Mouse (Mus musculus) CH12.LX (cell line): ENCODE measurements around the gene Pfpl. TPM values are rescaled to one million over a fixed set of nuclear protein-coding genes. Genes with fewer than 3 reads are reported as not detected.

Experiments used
- DNase-seq: peaks from one replicate; pipeline ENCODE4 v3.0.0-alpha.2; 2013; ENCODE audit errors: extremely low read depth
- H3K27ac ChIP-seq: 2 replicates; pipeline ENCODE4 v1.5.1; 2012; ENCODE audit warnings: low read depth, mild to moderate bottlenecking, control low read depth, moderate library complexity; ENCODE audit not compliant: insufficient read depth
- H3K27me3 ChIP-seq: replicated peaks from 2 replicates; pipeline ENCODE3; 2012; ENCODE audit warnings: inconsistent platforms
- H3K36me3 ChIP-seq, 2 experiments: replicated peaks in 1 of 2; 2 replicates each; pipeline versions ENCODE3 to v1.6.1; 2012; ENCODE audit warnings: inconsistent platforms in 1 of 2, low read length in 1 of 2, mild to moderate bottlenecking in 1 of 2, mixed read lengths in 1 of 2, moderate library complexity in 1 of 2; ENCODE audit not compliant: control insufficient read depth in 1 of 2, insufficient read depth in 1 of 2
- H3K4me1 ChIP-seq, 2 experiments: 2 replicates each; pipeline ENCODE4 v1.6.1; 2012; ENCODE audit warnings: inconsistent platforms in 1 of 2, moderate library complexity in 1 of 2; ENCODE audit not compliant: insufficient read depth in 2 of 2, control insufficient read depth in 1 of 2
- H3K4me2 ChIP-seq: 2 replicates; pipeline ENCODE4 v1.6.1; 2012; ENCODE audit warnings: low read depth, mild to moderate bottlenecking, control low read depth; ENCODE audit not compliant: poor library complexity, insufficient read depth, severe bottlenecking
- H3K4me3 ChIP-seq, 3 experiments: fragments of 150-350 bp in 1 of 3; sonication (generic) in 1 of 3; replicated peaks in 1 of 3; 2 replicates each; pipeline versions ENCODE3 to v1.5.1; 2011 to 2012; ENCODE audit warnings: low read depth in 2 of 3, low read length in 2 of 3, mild to moderate bottlenecking in 2 of 3, moderate library complexity in 2 of 3, control low read depth in 1 of 3, improper control_type of control experiment in 1 of 3, inconsistent platforms in 1 of 3, mixed read lengths in 1 of 3; ENCODE audit not compliant: poor library complexity in 1 of 3
- H3K79me2 ChIP-seq: replicated peaks from 2 replicates; pipeline ENCODE4 v1.6.1; 2012; ENCODE audit warnings: mild to moderate bottlenecking, moderate library complexity; ENCODE audit not compliant: control insufficient read depth, poor library complexity, insufficient read depth, severe bottlenecking; ENCODE audit errors: extremely low read depth
- H3K9ac ChIP-seq: 2 replicates; pipeline ENCODE4 v1.6.1; 2012; ENCODE audit warnings: low read depth, mild to moderate bottlenecking, control low read depth, moderate library complexity; ENCODE audit not compliant: insufficient read depth
- H3K9me3 ChIP-seq: replicated peaks from 2 replicates; pipeline ENCODE3; 2012; ENCODE audit warnings: low read length, inconsistent platforms, mixed read lengths
- BHLHE40 ChIP-seq: IDR thresholded peaks from 2 replicates; pipeline ENCODE4 v1.6.1; 2011; ENCODE audit warnings: mild to moderate bottlenecking, low read depth, low read length, improper control_type of control experiment
- CHD1 ChIP-seq: IDR thresholded peaks from 2 replicates; pipeline ENCODE4 v1.6.1; 2012; ENCODE audit warnings: low read depth, low read length, improper control_type of control experiment, inconsistent platforms
- E2F4 ChIP-seq: IDR thresholded peaks from 2 replicates; pipeline ENCODE4 v1.6.1; 2011; ENCODE audit warnings: low read depth, low read length, improper control_type of control experiment; ENCODE audit not compliant: insufficient replicate concordance
- ELF1 ChIP-seq: IDR thresholded peaks from 2 replicates; pipeline ENCODE4 v1.6.1; 2014; ENCODE audit warnings: low read depth, mild to moderate bottlenecking, inconsistent platforms, low read length, improper control_type of control experiment
- EP300 ChIP-seq: IDR thresholded peaks from 2 replicates; pipeline ENCODE4 v1.6.1; 2011; ENCODE audit warnings: low read length, improper control_type of control experiment
- ETS1 ChIP-seq: conservative IDR thresholded peaks from 2 replicates; pipeline ENCODE4 v1.6.1; 2012; ENCODE audit warnings: low read depth, mild to moderate bottlenecking, inconsistent platforms, low read length, improper control_type of control experiment, moderate library complexity
- IRF4 ChIP-seq: IDR thresholded peaks from 2 replicates; pipeline ENCODE4 v1.6.1; 2014; ENCODE audit warnings: low read depth, mild to moderate bottlenecking, inconsistent platforms, low read length, improper control_type of control experiment
- JUN ChIP-seq: IDR thresholded peaks from 2 replicates; pipeline ENCODE4 v1.6.1; 2011; ENCODE audit warnings: low read depth, mild to moderate bottlenecking, low read length, improper control_type of control experiment, moderate library complexity; ENCODE audit not compliant: insufficient read depth
- MAFK ChIP-seq: IDR thresholded peaks from 2 replicates; pipeline ENCODE4 v1.6.1; 2011; ENCODE audit warnings: low read length, improper control_type of control experiment; ENCODE audit not compliant: insufficient replicate concordance
- MAZ ChIP-seq: IDR thresholded peaks from 2 replicates; pipeline ENCODE4 v1.6.1; 2012; ENCODE audit warnings: low read depth, mild to moderate bottlenecking, inconsistent platforms, low read length, improper control_type of control experiment, moderate library complexity
- MXI1 ChIP-seq: IDR thresholded peaks from 2 replicates; pipeline ENCODE4 v1.6.1; 2011; ENCODE audit warnings: mild to moderate bottlenecking, low read depth, low read length, improper control_type of control experiment
- POLR2AphosphoS2 ChIP-seq: IDR thresholded peaks from 2 replicates; pipeline ENCODE4 v1.6.1; 2011; ENCODE audit warnings: low read depth, low read length, improper control_type of control experiment
- RAD21 ChIP-seq: IDR thresholded peaks from 2 replicates; pipeline ENCODE4 v1.6.1; 2011; ENCODE audit warnings: low read depth, mild to moderate bottlenecking, low read length, improper control_type of control experiment, moderate library complexity
- RCOR1 ChIP-seq: conservative IDR thresholded peaks from 2 replicates; pipeline ENCODE4 v1.6.1; 2012; ENCODE audit warnings: low read depth, mild to moderate bottlenecking, inconsistent platforms, low read length, improper control_type of control experiment
- SMC3 ChIP-seq: IDR thresholded peaks from 2 replicates; pipeline ENCODE4 v1.6.1; 2011; ENCODE audit warnings: low read depth, low read length, improper control_type of control experiment
- TBP ChIP-seq: conservative IDR thresholded peaks from 2 replicates; pipeline ENCODE4 v1.6.1; 2011; ENCODE audit warnings: low read depth, low read length, improper control_type of control experiment
- TCF12 ChIP-seq: IDR thresholded peaks from 2 replicates; pipeline ENCODE4 v1.6.1; 2014; ENCODE audit warnings: low read depth, mild to moderate bottlenecking, inconsistent platforms, low read length, improper control_type of control experiment
- UBTF ChIP-seq: IDR thresholded peaks from 2 replicates; pipeline ENCODE4 v1.6.1; 2012; ENCODE audit warnings: low read depth, mild to moderate bottlenecking, inconsistent platforms, low read length, improper control_type of control experiment, moderate library complexity
- ZC3H11A ChIP-seq: IDR thresholded peaks from 2 replicates; pipeline ENCODE4 v1.6.1; 2012; ENCODE audit warnings: low read depth, mild to moderate bottlenecking, inconsistent platforms, low read length, improper control_type of control experiment
- ZKSCAN1 ChIP-seq: IDR thresholded peaks from 2 replicates; pipeline ENCODE4 v1.6.1; 2012; ENCODE audit warnings: low read depth, inconsistent platforms, low read length, improper control_type of control experiment, borderline replicate concordance
- ZMIZ1 ChIP-seq: IDR thresholded peaks from 2 replicates; pipeline ENCODE4 v1.6.1; 2012; ENCODE audit warnings: low read depth, mild to moderate bottlenecking, inconsistent platforms, low read length, improper control_type of control experiment
- ZNF384 ChIP-seq: IDR thresholded peaks from 2 replicates; pipeline ENCODE4 v1.6.1; 2012; ENCODE audit warnings: low read depth, low read length, improper control_type of control experiment, inconsistent platforms
- dilution Hi-C: fragments of 300-500 bp; cut with MboI; formaldehyde crosslinking; loops from 2 replicates; pipeline ENCODE4 v1.14.3; 2020; ENCODE audit warnings: low sequenced_read_pairs; ENCODE audit not compliant: extremely low pct_unique_long_range_greater_than_20kb, extremely low pct_ligation_motif_present
- in situ Hi-C: fragments of 300-500 bp; cut with MboI; formaldehyde crosslinking; loops from 3 replicates; pipeline ENCODE4 v1.14.3; 2019; ENCODE audit warnings: low sequenced_read_pairs, low pct_ligation_motif_present, low pct_unique_long_range_greater_than_20kb, mixed read lengths
- polyA plus RNA-seq: library from polyadenylated mRNA; unstranded; fragments of >175 nt; gene quantifications from 2 replicates; pipeline ENCODE4 v1.2.1, GENCODE M21; 2012; ENCODE audit warnings: low read depth; ENCODE audit not compliant: insufficient read length
- total RNA-seq, 2 experiments: library from RNA; depleted of rRNA; stranded (reverse); fragments of 300-350 nt in 1 of 2; fragments of >200 nt in 1 of 2; gene quantifications; 2 replicates each; pipeline ENCODE4 v1.2.3; 2012 to 2014

Gene Pfpl
- total and polyA plus RNA-seq, 3 experiments = not detected

GRCm38 (mm10) chr19:12460282-12461249 lies 32.9 kb downstream of the Pfpl start, which contains the start of gene Mpeg1 (continued):
- TF ChIP-seq RCOR1 (0 out of 2 replicates have a peak, but pooled peaks have one; percentile 62), JUN (no peak), MAZ (peak; percentile 66), ELF1 (no peak), POLR2AphosphoS2 (no peak), ZKSCAN1 (no peak), ZMIZ1 (peak; percentile 67), ZC3H11A (no peak), MAFK (no peak), SMC3 (no peak), ETS1 (peak; percentile 70), EP300 (peak; percentile 91), TCF12 (peak; percentile 62), RAD21 (no peak), E2F4 (0 out of 2 replicates have a peak, but pooled peaks have one; percentile 50), TBP (peak; percentile 82), ZNF384 (no peak), UBTF (no peak)

- Histone ChIP-seq H3K79me2 (peaks cover 50% of the 10 kb centered on the region), H3K4me2 (peak overlapping the region; percentile 87), H3K9ac (peak overlapping the region; percentile 88), H3K27ac (peak overlapping the region; percentile 96), H3K27me3 (no peaks in the 10 kb centered on the region), H3K9me3 (no peaks in the 10 kb centered on the region), H3K4me1 (peaks cover 11 to 30% of the 10 kb centered on the region in 2 experiments), H3K4me3 (peak overlapping the region; percentile 74 to 99 (median 92)), H3K36me3 (peaks cover 6 to 50% of the 10 kb centered on the region in 2 experiments)
- DNase-seq = no peak
- in situ Hi-C loops (loop anchor here (5.0 kb wide), 1 partner anchor 39 kb away; the partner anchor contains the start of gene Dtx4), dilution Hi-C loops (no loop called here)
- TF ChIP-seq CHD1 = peak; percentile 67
- no peak for TF ChIP-seq EP300
- peak; percentile 1; the same call in 1 of the 2 replicates for TF ChIP-seq MXI1
- TF ChIP-seq JUN = no peak
- TF ChIP-seq ZMIZ1 = 0 out of 2 replicates have a peak, but pooled peaks have one; percentile 5
- no peak for TF ChIP-seq BHLHE40
- no peak for TF ChIP-seq POLR2AphosphoS2
- TF ChIP-seq IRF4 = no peak
Measured at GRCm38 (mm10) chr19:12462851-12463721, 35.4 kb downstream of the Pfpl start.
